Mouse (Mus musculus): ENCODE data around the gene Tmed2. TPM values are rescaled to one million over a fixed set of nuclear protein-coding genes. Genes with fewer than 3 reads are reported as not detected.
A peak's percentile ranks its signal among the peaks of the same experiment; 100 is the strongest.

Tmed2 gene
- polyA plus RNA-seq, 1 experiment from 2014 or later, result 478 TPM

DNA sequence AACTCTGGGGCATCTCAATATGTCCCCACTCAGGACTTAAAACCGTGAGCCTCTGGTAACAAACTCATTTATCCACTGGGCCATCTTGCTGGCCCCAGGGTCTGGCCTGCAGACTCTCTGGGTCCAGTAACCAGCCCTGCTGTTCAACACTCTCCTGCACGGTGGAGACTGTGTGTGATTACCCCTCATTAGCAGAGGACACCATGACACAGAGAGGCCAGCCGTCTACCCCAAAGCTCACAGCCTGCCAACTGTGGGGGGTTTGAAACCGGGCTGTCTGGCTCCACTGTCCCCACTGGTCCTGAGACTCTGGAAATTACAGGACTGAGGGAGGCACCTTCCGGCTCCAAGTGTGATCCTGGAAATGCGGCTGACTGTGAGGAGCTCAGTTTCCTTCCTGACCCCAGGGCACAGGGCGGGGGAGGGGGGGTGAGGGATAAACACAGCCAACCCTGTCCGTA is 11.3 kb upstream of the Tmed2 start:
- no peak for TF ChIP-seq CTCF (IDR thresholded peaks at IDR 0.05)
- no peak for TF ChIP-seq EP300 (IDR thresholded peaks at IDR 0.05)
- Histone ChIP-seq H3K4me1 (ENCODE audit: insufficient read depth, low read depth, low read length) (peaks cover 20% of the 10 kb centered on the region), H3K27ac (ENCODE audit: low read length) (peak overlapping the region; percentile 89), H3K9me3 (ENCODE audit: low read length) (no peaks in the 10 kb centered on the region), H3K27me3 (replicated peaks; ENCODE audit: insufficient read depth, low read length) (no peaks in the 10 kb centered on the region), H3K4me3 (ENCODE audit: low read depth, low read length) (peak overlapping the region; percentile 82; the same call in 1 of the 2 replicates), H3K36me3 (ENCODE audit: insufficient read depth, low read length) (no peaks in the 10 kb centered on the region), H3K9ac (replicated peaks; ENCODE audit: low read depth) (peak overlapping the region; percentile 32; the same call in 1 of the 2 replicates), H3K4me2 (replicated peaks; ENCODE audit: low read depth, low read length) (peak overlapping the region; percentile 78)
- peak; percentile 40 for ATAC-seq
- WGBS, result 17% methylated on average over 8 of the region's 8 CpGs
- DNase-seq (ENCODE audit: low spot score), result peak; percentile 35

DNA sequence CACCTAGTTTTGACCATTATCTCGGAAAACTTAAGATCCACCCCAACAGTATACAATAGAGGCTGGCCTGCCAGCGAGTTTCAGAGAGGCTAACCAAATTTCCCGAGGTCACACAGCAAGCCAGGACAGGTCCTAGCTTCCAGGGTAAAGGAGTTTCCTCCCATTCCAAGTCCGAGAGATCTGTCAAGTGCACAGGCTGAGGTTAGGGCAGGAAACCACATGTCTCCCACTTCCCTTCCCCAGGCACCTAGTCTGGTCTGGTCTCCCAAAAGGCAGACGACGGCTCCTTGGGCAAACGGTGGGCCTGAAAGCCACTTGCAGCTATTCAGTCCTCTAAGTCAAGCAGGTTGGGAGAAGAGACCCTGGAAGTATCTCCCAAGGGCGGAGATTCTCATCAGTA is 10.8 kb upstream of the Tmed2 start:
- DNase-seq (ENCODE audit: low spot score) (no peak), ATAC-seq (peak; percentile 16; the same call in 1 of the 2 replicates)
- Histone ChIP-seq H3K9me3 (ENCODE audit: low read length) (no peaks in the 10 kb centered on the region), H3K4me2 (replicated peaks; ENCODE audit: low read depth, low read length) (peak overlapping the region; percentile 78), H3K9ac (replicated peaks; ENCODE audit: low read depth) (no peak overlapping the region), H3K27ac (ENCODE audit: low read length) (peak overlapping the region; percentile 89), H3K27me3 (replicated peaks; ENCODE audit: insufficient read depth, low read length) (no peaks in the 10 kb centered on the region), H3K4me1 (ENCODE audit: insufficient read depth, low read depth, low read length) (peaks cover 20% of the 10 kb centered on the region), H3K36me3 (ENCODE audit: insufficient read depth, low read length) (no peaks in the 10 kb centered on the region), H3K4me3 (ENCODE audit: low read depth, low read length) (peak overlapping the region; percentile 82; the same call in 1 of the 2 replicates)
- no peak for TF ChIP-seq EP300 (IDR thresholded peaks at IDR 0.05)
- no peak for TF ChIP-seq CTCF (IDR thresholded peaks at IDR 0.05)
- WGBS, result 33% methylated on average over 8 of the region's 8 CpGs

DNA sequence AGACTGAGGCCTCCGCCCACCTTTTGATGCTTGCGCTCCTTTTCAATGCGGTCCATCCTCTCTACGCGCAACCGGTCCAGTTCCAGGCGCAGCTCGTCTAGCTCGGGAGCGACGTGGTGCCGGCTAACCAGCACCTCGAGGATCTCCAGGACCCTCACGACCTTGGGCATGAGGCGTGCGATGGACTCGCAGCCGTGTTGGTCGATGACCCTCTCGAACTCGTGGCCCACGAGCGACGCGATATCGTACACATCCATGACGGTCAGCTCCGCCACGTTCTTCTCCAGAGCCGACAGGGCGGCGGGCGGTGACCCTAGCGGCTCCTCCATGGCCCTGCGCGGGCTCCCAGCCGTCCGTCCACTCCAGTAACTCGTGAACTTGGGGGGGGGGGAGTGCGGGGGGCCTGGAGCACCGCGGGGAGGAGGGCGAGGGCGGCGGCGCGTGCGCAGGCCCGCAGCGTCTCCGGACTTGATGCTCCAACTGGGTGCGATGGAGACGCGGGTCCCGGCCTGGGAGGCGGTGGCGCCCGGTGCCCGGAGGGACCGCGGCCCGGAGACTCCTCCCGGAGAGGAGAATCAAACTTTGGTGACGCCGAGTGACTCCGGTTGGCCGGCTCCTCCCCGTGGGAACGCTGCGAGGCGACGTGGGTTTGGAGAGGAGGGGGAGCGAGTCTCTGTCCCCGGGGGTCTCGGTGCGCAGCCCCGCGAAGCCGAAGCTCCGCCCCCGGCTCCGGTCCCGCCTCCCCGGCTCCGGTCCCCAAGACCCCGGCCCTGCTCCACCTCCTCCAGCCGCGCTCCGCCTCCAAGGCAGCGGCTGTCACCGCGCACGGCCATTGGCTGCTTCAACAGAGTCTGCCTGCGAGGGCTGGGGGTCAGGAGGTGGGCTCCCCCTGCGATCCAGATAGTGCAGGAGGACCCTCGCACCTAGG is 9.6 kb upstream of the Tmed2 start, which contains the start of gene Rilpl1:
TSS of gene Rilpl1 (minus strand) at position 737 of the 928 bp plus-strand sequence.
- Histone ChIP-seq H3K9me3 (ENCODE audit: low read length) (no peaks in the 10 kb centered on the region), H3K9ac (replicated peaks; ENCODE audit: low read depth) (peak within 1 kb of the TSS; percentile 70), H3K27ac (ENCODE audit: low read length) (peak within 1 kb of the TSS; percentile 89), H3K27me3 (replicated peaks; ENCODE audit: insufficient read depth, low read length) (no peaks in the 10 kb centered on the region), H3K36me3 (ENCODE audit: insufficient read depth, low read length) (no peaks in the 10 kb centered on the region), H3K4me3 (ENCODE audit: low read depth, low read length) (peak within 1 kb of the TSS; percentile 82), H3K4me1 (ENCODE audit: insufficient read depth, low read depth, low read length) (peaks cover 20% of the 10 kb centered on the region), H3K4me2 (replicated peaks; ENCODE audit: low read depth, low read length) (peak within 1 kb of the TSS; percentile 78)
- TF ChIP-seq CTCF (IDR thresholded peaks at IDR 0.05) (peak; percentile 34; the same call in 1 of the 2 replicates), EP300 (IDR thresholded peaks at IDR 0.05) (no peak)
- ATAC-seq (peak; percentile 86), DNase-seq (ENCODE audit: low spot score) (peak; percentile 79)
- 1% methylated on average over 66 of the region's 96 CpGs for whole genome bisulfite sequencing

DNA sequence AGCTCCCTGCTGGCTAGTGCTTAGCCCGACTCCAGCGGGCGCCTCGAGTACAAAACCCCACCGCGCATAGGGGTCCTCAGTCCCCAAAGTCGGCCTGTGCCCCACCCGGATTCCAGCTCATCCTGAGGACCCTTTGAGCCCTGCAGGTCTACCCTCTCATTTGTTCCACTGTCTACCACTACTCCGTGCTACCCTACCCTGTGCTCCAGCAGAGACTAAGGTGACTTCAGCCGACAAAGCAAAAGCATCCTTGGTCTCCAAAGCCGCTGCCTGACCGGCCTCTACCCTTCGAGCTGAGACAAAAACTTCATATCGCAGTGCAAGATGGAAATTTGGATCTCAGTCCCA is 8.9 kb upstream of the Tmed2 start:
- Histone ChIP-seq H3K4me1 (ENCODE audit: insufficient read depth, low read depth, low read length) (peaks cover 21% of the 10 kb centered on the region), H3K36me3 (ENCODE audit: insufficient read depth, low read length) (no peaks in the 10 kb centered on the region), H3K27me3 (replicated peaks; ENCODE audit: insufficient read depth, low read length) (no peaks in the 10 kb centered on the region), H3K27ac (ENCODE audit: low read length) (peak overlapping the region; percentile 89), H3K4me2 (replicated peaks; ENCODE audit: low read depth, low read length) (peak overlapping the region; percentile 78), H3K9ac (replicated peaks; ENCODE audit: low read depth) (peak overlapping the region; percentile 70; the same call in 1 of the 2 replicates), H3K9me3 (ENCODE audit: low read length) (no peaks in the 10 kb centered on the region), H3K4me3 (ENCODE audit: low read depth, low read length) (peak overlapping the region; percentile 82)
- TF ChIP-seq EP300 (IDR thresholded peaks at IDR 0.05) (no peak), CTCF (IDR thresholded peaks at IDR 0.05) (no peak)
- WGBS, result 14% methylated on average over 13 of the region's 14 CpGs
- DNase-seq (ENCODE audit: low spot score), result no peak
- ATAC-seq, result no peak

DNA sequence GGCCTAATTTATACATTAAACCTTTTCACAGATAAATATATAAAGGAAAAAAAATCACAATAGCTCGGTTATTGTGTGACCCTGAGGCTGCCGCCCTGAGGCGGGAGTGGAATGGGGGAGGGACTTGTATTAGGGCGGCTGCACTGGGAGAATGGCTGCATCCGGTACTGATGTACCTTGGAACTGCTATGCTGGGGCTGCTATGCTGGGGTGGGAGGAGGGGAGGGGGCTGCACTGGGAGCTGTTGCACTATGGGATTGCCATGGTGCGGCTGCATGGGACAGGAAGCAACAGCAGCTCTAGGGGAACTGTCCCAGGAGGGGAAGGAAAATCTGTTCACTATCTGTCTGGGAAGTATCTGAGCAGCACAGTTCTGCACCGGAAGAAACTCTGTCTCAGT is 8.0 kb upstream of the Tmed2 start:
- Histone ChIP-seq H3K4me2 (replicated peaks; ENCODE audit: low read depth, low read length) (no peak overlapping the region; the same call in 1 of the 2 replicates), H3K9ac (replicated peaks; ENCODE audit: low read depth) (no peak overlapping the region)
- ATAC-seq, result peak; percentile 12; the same call in 1 of the 2 replicates

DNA sequence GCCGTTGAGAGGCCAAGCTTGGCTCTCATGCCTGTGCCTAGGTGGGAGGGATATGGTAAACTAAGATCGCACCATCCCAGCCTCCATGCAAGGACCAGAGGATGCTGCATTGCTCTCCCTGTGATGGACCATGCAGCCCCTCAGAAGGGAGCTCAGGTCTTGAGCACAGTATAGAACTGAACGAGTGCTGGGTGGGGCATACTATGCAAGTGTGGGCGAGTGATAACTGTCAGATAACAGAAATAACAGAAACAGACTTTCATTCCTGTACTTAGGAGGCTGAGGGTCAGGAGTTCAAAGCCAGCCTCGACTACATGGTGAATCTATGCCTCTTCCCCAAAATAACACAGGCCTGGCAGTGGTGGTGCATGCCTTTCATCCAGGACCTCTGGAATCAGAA is 5.5 kb upstream of the Tmed2 start:
- H3K36me3 ChIP-seq (ENCODE audit: insufficient read depth, low read length), result no peaks in the 10 kb centered on the region
- ATAC-seq, result no peak
- H3K9ac ChIP-seq (replicated peaks; ENCODE audit: low read depth), result no peak overlapping the region
- peaks cover 8% of the 10 kb centered on the region for H3K4me1 ChIP-seq (ENCODE audit: insufficient read depth, low read depth, low read length)
- no peak overlapping the region for H3K4me3 ChIP-seq (ENCODE audit: low read depth, low read length)
- H3K27me3 ChIP-seq (replicated peaks; ENCODE audit: insufficient read depth, low read length), result no peaks in the 10 kb centered on the region
- H3K9me3 ChIP-seq (ENCODE audit: low read length), result no peaks in the 10 kb centered on the region
- TF ChIP-seq EP300 (IDR thresholded peaks at IDR 0.05) (no peak), CTCF (IDR thresholded peaks at IDR 0.05) (no peak)
- no peak overlapping the region for H3K27ac ChIP-seq (ENCODE audit: low read length)
- H3K4me2 ChIP-seq (replicated peaks; ENCODE audit: low read depth, low read length), result no peak overlapping the region
- no peak for DNase-seq (ENCODE audit: low spot score)
- 56% methylated on average over 5 of the region's 5 CpGs for WGBS

More for the DNA sequence above, 8.0 kb upstream of the Tmed2 start:
- H3K27me3 ChIP-seq (replicated peaks; ENCODE audit: insufficient read depth, low read length), result no peaks in the 10 kb centered on the region
- 25% methylated on average over 7 of the region's 7 CpGs for WGBS
- no peak for TF ChIP-seq CTCF (IDR thresholded peaks at IDR 0.05)
- TF ChIP-seq EP300 (IDR thresholded peaks at IDR 0.05), result no peak
- H3K4me3 ChIP-seq (ENCODE audit: low read depth, low read length), result no peak overlapping the region
- H3K9me3 ChIP-seq (ENCODE audit: low read length), result no peaks in the 10 kb centered on the region
- H3K4me1 ChIP-seq (ENCODE audit: insufficient read depth, low read depth, low read length), result peaks cover 23% of the 10 kb centered on the region
- peak; percentile 41 for DNase-seq (ENCODE audit: low spot score)
- H3K27ac ChIP-seq (ENCODE audit: low read length), result no peak overlapping the region
- no peaks in the 10 kb centered on the region for H3K36me3 ChIP-seq (ENCODE audit: insufficient read depth, low read length)

Data from lung, postnatal 0 days (tissue).